Mouse (Mus musculus): ENCODE data around the gene Natd1. TPM values are rescaled to one million over a fixed set of nuclear protein-coding genes. Genes with fewer than 3 reads are reported as not detected.

Natd1 gene
- polyA plus RNA-seq, 2 experiments from 2014 or later: 6.9 to 9.9 TPM

DNA sequence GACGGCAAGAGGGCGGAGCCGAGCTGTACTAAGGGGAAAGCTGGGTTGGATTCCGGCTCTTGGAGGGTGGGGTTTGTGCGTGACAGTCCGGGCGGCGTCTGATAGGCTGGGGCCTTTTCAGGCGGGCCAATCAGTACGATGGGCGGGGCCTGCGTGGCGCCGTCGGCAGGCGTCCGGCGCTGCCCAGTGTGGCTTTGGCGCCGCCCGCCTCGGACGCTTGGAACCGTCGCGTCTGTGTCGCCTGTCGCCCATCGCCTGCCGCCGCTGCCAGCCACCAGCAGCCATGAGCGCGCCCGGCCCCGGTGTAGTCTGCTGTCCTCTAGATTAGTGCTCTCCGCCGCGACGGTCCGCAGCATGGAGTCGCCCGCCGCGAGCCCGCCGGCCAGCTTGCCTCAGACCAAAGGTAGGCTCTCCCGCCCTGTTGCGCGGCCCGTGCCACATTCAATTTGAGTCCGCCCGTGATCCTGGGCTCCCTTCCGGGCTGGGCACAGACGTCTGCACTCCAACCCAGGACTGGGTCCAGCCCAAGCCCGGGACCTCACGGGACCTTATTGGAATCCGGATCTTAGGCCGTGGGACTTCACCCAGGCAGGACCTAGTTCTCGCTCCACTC is 17.4 kb upstream of the Natd1 start, which contains the start of gene Map2k3:
Gene Map2k3, plus strand, starts transcription at position 165 of the 613 bp plus-strand sequence.
- peak; percentile 85 for ATAC-seq

DNA sequence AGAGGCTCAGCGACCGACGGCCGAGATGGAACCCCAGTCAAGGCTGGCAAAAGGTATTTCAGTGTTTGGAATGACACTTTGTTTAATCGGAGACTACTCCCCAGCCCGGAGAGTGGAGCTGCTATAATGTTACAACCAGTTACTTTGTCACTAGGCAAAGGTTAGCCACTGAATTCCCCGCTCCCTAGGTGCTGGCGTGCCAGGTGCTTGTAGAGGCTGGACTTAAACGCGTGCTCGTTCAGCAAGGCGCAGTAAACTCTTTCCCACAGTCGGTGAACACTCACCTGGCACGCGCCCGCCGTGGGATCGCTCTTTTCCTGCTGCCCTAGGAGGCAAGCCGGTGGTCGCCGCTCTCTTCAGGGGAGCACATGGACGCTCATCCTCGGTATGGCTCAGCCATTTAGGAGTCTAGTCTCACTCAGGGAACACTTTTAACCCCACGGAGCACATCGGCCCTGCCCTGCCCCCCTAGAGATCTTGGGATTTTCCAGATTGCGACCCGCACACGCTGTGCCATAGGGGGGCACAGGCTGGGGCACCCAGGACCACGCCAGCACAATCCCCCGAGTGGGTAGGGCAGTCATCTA is 16.8 kb upstream of the Natd1 start:
- ATAC-seq: peak; percentile 3

DNA sequence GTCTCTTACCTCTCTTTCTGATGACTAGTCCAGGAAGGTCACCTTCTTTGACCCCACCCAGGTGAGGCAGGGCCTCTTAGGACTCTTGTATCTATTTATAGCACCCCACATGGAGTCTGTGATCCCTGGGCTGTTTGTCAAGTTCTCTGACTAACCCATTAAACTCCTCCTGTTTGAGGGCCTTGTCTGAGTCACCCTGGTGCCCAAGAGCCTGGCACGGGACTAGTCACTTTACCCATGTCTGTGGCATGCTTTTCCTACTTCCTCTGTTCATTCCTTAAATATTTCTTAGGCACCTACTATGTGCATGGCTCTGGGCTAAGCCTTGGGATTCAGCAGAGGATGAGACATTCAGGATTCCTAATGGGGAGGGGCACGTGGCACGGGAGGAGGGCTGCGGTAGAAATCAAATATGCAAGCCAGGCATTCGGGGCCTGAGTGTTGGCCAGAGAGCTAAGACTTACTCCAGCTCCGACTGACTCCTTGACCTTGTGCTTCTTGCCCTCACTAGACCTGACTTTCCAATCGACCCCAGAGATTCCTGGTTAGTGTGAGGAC is 16.3 kb upstream of the Natd1 start:
- no peak for ATAC-seq

DNA sequence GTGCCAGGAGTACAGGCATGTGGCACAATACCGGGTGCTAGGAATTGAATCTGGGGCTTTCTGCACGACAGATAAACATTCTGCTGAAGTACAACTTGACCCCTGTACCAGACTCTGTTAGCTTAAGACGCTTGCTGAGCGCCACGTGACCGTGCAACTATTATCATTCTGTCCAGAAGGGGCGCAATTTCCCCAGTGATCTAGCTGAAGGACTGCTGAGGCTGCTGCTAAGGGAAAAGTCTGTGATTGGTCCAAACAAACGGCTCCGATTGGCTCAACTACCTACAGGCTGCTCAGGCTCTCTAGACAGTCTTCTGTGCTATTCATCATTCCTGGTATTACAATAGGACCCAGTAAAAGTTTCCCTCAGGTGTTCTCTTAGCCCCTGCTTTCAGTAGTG is 12.7 kb upstream of the Natd1 start:
- peak; percentile 77 for ATAC-seq

DNA sequence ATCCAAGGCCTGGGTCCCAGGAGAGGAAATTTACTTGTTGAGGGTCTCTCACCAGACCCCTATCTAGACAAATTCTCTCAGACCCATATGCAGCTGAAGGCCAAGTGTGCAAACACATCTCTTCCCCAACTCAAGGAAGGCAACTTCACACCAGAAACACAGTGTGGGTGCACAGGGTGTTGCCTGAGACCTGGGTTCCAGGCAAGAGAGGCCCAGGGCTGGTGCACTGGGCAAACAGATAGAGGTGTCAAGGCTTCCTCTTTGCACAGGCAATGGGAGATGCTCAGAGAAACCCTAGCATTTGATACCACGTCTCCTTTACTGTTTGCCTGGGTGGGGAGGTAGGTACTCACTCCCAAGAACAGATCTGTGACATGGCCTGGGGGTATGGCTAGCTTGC is 10.4 kb upstream of the Natd1 start:
- no peak for ATAC-seq

DNA sequence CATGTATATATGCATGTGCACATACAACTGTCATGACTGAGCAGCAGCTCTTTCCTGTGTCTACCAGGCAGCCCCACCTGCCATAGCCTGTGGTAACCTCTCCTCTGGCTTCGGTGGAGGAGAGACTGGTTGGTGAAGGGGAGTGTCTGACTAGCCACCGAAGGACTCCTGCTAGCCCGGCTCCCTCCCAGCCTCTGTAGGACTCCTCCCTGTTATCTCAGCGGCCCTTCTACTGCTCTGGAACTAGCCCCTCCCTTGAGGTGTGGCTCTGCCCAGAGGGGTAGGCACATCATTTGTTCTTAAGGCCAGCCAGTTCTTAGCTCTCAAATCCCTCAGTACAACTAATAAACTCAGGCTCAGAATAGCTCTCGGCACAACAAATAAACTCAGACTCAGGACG is 9.9 kb upstream of the Natd1 start:
- no peak for ATAC-seq

DNA sequence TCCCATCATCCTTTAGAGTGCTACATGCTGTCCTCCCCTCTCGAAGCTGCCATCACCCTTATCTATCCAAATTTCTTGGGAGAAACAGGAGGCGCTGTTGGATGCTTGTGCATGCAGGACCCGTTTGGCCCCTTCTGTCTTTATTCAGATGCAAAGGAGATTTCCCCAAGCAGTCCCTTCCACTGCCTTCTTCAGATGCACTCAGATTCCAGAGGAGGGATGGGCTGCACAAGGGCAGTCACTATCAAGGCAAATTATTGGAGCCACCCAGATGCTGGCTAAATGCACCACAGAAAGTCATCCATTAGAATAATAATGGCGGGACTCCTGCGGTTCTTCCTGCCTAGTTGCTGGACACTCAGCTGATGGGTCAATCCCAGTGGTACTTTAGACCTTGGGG is 8.4 kb upstream of the Natd1 start:
- ATAC-seq: no peak

DNA sequence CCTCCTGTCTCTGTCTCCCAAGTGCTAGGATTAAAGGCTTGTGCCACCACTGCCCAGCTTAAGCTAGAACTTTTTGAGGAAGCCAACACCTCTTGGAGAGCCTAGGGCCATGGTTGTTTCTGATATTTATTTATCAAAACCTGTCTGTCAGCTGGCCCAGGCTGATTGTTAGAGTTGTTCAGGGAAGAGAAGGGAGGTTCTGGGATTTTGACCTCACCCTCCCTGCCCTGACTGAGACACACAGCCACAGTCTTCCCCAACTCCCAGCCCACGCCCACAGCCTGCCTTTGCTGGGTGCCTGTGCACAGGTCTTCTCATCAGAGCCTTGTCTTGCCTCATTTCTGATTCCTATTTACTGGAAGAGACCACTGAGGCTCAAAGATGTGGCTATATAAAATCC is 7.6 kb upstream of the Natd1 start:
- no peak for ATAC-seq

DNA sequence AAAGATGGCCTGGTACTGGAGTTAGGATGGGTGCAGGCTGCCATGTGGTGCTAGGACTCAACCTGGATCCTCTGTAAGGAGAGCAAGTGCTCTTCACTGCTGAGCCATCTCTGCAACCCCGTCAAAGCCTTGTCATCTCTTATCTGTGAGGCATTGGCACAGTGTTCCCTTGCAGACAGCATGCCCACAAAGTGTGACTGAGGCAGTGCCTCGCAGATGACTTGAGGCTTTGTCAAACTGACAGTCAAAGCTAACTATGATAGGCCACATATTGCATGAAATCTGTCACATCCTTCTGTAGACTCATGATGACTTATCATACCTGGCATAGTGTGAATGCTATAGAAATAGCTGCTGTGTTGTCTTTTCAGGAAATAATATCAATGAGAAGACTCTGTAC is 5.5 kb upstream of the Natd1 start:
- no peak for ATAC-seq

DNA sequence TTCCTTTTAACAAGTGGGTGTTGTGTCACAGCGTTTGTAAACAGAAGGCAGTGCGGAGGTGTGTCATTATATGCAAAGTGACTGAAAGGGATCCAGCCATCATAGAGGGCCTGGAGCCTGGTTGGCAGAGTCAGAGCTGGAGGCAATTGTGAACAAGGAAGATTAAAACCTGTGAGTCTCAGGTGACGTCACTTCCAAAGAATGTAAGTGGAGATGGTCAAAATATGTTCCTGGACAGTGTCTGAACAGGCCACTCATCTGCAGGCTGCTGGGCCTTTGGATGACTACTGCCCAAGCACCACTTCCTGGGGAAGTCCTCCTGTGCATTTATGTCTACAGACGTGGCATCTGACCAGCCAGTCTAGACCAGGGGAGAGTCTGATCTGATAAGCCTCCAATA is 651 bp upstream of the Natd1 start:
- ATAC-seq: no peak

DNA sequence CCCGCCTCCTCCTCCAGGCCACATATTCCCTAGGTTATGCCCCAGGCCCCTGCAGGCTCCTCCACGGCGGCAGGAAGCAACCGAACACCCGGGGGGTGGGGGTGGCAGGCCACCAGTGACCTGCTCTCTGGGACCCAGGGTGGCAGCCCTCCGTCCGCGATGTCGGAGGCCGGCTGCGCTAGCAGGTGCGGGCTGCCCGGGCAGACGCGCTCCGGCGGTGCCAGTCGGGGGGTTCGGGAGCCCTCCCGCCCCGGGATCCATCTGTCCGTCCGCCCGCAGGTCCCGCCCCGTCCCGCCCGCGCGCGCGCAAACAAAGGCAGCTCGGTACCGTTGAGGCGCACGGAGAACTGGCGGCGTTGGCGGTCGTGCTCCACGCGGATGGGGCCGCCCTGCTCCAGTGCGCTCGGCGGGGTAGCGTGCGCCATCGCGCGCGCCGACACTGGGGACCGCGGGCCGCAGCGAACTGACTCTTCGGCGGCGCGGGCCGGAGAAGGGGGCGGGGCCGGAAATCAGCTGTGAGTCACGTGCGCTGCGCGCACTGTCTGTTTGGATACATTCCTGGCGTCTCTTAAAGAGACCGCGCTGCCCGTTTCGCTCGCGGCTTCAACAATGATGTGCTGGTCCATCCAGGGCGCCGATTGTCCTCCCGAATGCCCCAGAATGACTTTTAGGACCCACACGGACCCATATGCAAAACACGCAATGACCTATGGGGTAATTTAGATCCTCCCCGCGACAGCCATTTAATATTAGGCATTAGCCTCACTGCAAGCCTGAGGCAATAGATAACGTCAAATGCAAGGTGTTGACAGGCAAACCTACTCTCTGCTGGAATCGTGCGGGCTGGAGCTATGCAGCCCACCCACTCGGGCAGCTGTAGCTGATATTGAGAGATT is 1.0 kb downstream of the Natd1 start:
- ATAC-seq: peak; percentile 98

DNA sequence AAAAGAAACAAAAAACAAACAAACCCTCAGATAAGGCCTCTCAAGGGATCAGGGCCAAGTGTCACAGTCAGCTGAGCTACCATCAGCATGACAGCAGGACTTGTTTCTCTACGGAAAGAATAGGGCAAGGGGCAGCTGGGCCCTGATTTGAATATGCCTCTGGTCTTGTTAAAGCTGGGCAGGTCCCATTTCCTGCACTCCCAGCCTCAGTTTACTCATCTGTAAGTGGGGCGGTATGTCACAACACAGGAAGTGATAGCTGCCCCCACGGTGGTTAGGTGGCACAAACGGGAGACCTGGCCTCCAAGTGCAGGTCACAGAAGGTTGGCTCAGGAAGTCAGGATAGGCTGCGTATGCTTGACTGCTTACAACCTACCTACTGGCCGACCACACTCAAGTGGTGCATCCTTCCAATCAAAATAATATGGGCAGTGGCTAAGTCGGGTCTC is 2.0 kb downstream of the Natd1 start:
- ATAC-seq: no peak

DNA sequence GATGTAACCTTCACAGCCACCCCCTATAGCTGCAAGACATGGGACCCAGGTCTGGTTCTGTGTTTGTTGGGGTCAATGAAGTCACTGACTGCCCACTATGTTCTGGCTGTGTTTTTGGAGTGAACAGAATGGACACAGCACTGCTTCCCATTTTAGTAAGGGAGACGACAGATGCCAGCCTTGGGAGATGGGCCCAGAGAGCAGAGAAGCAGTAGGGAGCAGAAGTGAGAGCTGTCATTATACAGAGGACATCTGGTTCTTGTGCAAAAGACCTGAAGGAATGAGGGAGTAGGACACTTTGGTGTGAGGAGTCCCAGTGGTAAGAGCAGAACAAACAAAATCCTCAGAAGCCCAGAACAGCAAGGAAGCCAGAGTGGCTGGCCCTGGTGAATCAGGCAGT is 4.9 kb downstream of the Natd1 start:
- ATAC-seq: no peak

DNA sequence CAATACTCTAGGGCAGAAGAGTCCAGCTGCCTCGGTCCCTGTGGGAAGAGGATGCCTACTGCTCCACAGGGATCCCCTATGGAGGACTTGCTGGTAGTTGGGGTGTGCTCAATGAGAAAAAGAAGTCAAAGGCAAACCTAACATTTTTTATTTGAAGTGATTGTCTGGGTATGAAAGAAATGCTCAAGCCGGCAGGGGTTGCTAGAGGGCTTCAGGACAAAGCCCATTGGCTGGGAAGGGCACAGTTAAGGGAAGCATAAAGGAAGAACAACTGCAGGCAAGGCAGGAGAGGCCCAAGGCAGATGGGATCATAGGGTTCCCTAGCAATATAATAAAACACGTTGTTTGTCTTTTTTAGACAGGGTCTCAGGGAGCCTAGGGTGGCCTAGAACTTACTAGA is 6.5 kb downstream of the Natd1 start:
- no peak for ATAC-seq

DNA sequence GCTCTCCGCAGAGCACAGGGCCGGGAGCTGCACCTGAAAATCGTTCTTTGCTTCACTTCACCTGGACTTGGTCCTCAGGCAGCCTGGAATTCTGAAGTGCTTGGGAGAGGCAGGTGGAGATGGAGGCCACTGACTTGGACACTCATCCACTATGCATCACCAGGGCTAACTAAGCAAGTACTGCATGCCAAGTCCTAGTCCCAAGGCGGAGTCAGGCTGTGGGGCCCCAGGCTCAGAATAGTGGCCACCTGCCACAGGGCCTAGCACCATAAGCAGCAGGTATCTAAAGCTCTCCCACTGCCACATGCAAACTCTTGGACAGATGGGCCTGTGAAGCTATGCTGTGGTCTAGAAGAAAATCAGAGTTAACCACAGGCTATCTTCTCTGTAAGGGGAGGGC is 8.1 kb downstream of the Natd1 start:
- ATAC-seq: no peak

DNA sequence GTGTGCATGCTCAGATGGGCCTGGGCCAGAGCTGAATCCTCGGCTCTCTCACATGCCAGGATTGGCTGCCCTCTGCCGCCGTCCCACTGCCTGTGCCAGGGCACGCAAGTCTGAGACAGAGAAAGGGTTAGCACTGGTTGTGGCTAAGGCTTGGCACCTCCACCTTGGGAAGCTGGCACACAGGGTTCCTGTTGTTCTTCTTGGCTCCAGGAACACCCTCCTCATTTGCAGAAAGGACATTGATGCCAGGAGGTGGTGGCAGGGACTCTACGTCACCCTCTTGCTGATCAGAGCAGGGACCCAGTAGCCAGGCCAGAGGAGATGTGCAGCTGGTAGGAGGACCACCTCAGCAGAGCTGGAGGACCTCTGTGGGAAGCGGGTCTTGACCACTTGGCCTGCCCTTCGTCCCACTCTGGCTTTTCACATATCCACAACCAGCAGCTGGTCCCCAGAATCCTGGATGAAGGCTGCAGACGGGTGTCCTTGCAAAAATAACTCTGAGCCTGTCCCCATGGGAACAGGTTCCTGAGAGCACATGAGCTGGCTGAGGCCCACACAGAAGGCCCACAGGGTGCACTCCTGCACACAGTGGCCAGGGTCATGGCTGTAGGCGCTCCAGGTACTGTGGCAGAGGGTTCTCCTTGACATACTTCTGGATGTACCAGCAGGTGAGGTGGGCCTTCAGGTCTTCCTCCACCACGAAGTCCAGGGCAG is 9.0 kb downstream of the Natd1 start:
- ATAC-seq: no peak

DNA sequence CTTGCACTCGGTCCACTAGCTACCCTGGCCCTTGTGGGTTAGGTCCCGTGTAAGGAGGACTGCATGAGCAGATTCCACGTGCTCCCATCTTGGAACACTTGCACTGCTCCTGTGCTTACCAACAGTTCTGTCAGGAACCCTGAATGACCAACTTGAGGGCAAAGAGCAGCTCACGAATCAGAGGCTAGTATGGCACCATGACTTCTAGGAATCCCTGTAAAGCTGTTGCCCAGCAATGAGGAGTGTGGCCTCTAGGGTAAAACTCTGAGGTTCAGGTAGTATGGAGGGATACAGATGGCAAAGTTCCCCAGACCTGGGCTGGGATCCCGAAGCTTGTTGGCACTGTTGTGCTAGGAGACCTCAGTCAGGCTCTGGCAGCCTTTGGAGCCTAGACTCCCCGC is 10.9 kb downstream of the Natd1 start:
- ATAC-seq: no peak

DNA sequence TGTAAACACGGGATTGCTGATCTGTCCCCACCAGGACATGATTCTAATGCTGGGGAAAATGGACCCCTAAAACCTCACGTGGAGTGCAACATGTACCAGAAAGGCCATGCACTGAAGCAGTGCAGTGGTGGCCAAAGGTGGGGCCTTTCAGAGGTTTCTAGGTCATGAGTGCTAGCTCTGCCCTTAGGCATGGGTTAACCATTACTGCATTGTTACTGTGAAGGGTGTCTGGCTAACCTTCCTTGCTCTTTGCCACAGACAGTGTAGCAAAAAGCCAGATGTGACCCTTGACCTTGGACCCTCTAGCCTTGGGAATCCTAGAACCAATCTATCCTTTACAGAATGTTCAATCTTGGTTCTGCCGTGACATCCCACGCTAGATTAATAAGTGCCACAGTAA is 12.1 kb downstream of the Natd1 start:
- ATAC-seq: no peak

DNA sequence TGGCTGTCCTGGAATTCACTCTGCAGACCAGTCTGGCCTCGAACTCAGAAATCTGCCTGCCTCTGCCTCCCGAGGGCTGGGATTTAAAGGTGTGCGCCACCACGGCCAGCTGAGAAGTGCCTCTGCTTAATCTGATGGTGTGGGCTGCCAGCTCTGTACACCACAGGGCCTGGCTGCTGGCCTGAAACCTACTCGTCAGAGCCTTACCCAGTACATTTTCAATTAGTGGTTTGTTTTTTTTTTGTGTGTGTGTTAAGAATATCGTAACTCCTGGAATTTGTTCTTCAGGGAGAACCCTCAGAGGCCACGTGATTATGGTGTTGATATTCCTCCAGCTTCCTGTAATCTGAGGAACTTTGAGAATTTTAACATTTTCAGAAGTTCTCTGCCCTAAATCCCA is 12.5 kb downstream of the Natd1 start:
- no peak for ATAC-seq

DNA sequence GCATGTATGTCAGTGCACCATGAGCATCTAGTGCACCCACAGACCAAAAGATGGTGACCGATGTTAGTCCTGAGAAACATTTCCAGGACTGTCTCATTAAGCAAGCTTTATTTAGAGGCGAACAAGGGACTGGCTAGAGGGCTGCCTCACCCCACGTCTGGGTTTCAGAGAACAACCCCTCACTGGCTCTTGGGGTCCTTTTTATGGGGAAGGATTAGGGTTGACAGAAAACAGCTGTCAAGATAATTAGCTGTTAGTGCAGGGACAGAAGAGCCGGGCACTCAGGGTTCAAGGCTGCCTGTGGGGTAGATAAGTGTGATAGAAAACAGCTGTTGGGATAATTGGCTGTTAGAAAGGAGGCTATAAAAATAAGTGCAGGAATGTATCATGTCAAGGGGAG is 18.6 kb downstream of the Natd1 start:
- no peak for ATAC-seq

DNA sequence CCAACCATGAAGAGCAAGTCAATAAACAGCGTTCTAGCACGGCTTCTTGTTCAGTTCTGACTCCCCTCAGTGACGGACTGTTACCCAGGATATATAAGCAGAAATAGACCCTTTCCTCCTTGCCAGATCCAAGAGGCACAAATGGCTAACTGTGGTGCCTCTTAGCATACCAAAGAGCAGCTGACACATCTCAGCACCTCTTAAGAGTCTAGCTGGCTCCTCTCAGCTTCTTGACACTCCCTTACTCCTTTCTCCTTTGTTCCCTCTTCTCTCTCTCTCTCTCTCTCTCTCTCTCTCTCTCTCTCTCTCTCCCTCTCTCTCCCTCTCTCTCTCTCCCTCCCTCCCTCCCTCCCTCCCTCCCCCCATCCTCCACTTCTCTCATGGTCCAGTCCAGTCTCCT is 23.8 kb downstream of the Natd1 start:
- no peak for ATAC-seq

DNA sequence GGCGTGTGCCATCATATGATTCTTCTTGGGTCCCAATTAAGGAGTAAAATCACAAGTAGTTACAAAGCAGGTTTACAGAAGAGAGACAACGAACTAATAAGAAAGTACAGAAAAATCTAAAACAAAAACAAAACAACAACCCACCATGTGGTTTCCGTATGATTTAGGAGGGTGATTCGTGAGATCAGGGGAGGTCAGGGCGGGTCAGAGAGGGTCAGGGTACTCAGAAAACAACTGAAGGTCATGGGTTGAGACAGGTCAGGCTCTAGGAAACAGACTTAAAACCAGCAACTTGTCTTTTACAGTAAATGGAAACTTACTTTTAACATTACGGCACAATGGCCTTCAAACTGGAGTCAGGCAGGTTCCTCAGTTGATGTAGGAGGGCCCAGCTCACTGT is 24.3 kb downstream of the Natd1 start:
- ATAC-seq: no peak

DNA sequence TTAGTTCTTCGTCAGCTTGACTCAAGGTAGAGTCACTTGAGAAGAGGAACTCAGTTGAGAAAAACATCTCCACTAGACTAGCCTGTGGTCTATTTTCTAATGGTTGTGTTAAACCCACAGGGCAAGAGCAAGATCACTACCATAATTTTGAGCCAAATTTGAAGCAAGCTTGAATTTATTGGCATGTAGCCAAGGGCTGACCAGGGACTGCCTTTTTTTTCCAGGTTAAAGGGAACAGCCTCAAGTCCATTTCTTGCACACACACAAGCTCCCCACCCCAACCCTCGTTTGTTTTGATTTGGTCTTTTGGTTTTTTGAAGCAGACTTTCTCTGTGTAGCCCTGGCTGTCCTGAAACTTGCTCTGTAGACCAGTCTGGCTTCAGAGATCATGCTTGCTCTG is 24.7 kb downstream of the Natd1 start:
- no peak for ATAC-seq
